Mouse (Mus musculus) bone marrow, adult 2 months (tissue): ENCODE results near the gene Gm10800.
"Not testable (repeated sequence)": the region's sequence is repeated elsewhere in the genome, so short reads cannot be mapped to it uniquely, and the experiment has no call there.

Experiments used
- CTCF ChIP-seq: fragments of 200-500 bp; IDR thresholded peaks from 2 replicates; pipeline ENCODE4 v1.5.1; 2011; ENCODE audit warnings: low read length, control low read depth; ENCODE audit not compliant: control insufficient read depth, insufficient read depth
- POLR2A ChIP-seq: fragments of 200-500 bp; IDR thresholded peaks from 2 replicates; pipeline ENCODE4 v1.6.1; 2011; ENCODE audit warnings: low read depth, mild to moderate bottlenecking, control low read depth, low read length, borderline replicate concordance; ENCODE audit not compliant: control insufficient read depth

GRCm38 (mm10) chr2:98667201-98667600, at the start of gene Gm10800:
- TF ChIP-seq CTCF, POLR2A: not testable (repeated sequence)
